Mouse (Mus musculus) MEL (cell line): Measurements from ENCODE around the gene Gm43552. TPM values are rescaled to one million over a fixed set of nuclear protein-coding genes. Genes with fewer than 3 reads are reported as not detected.
A peak's percentile ranks its signal among the peaks of the same experiment; 100 is the strongest.

ENCODE experiments used
- DNase-seq: peaks from one replicate; pipeline ENCODE4 v3.0.0; 2011; ENCODE audit warnings: low read depth, low spot score
- H3K27ac ChIP-seq: 2 replicates; pipeline ENCODE4 v1.5.1; 2012; ENCODE audit warnings: low read depth, mild to moderate bottlenecking, control low read depth, low read length, moderate library complexity; ENCODE audit not compliant: control insufficient read depth
- H3K27me3 ChIP-seq, 2 experiments: fragments of 150-350 bp in 1 of 2; sonication (generic) in 1 of 2; 2 replicates each; pipeline ENCODE4 v1.6.1; 2012; ENCODE audit warnings: low read length in 2 of 2, mild to moderate bottlenecking in 2 of 2, improper control_type of control experiment in 1 of 2, moderate library complexity in 1 of 2; ENCODE audit not compliant: insufficient read depth in 2 of 2, control insufficient read depth in 1 of 2
- H3K36me3 ChIP-seq, 2 experiments: 2 replicates each; pipeline ENCODE4 v1.6.1; 2012 to 2014; ENCODE audit warnings: low read length in 2 of 2, improper control_type of control experiment in 1 of 2, inconsistent platforms in 1 of 2, mild to moderate bottlenecking in 1 of 2; ENCODE audit not compliant: insufficient read depth in 2 of 2, control insufficient read depth in 1 of 2
- H3K4me1 ChIP-seq, 2 experiments: fragments of 150-350 bp in 1 of 2; sonication (generic) in 1 of 2; 2 replicates each; pipeline ENCODE4 v1.6.1; 2012; ENCODE audit warnings: low read length in 2 of 2, improper control_type of control experiment in 1 of 2, mild to moderate bottlenecking in 1 of 2; ENCODE audit not compliant: insufficient read depth in 2 of 2, control insufficient read depth in 1 of 2
- H3K4me3 ChIP-seq, 2 experiments: fragments of 150-350 bp in 1 of 2; sonication (generic) in 1 of 2; 2 replicates each; pipeline ENCODE4 v1.5.1; 2012; ENCODE audit warnings: low read depth in 2 of 2, low read length in 2 of 2, mild to moderate bottlenecking in 2 of 2, moderate library complexity in 2 of 2, control low read depth in 1 of 2, improper control_type of control experiment in 1 of 2; ENCODE audit not compliant: control insufficient read depth in 1 of 2, insufficient read depth in 1 of 2
- H3K79me2 ChIP-seq: 2 replicates; pipeline ENCODE4 v1.6.1; 2012; ENCODE audit warnings: mild to moderate bottlenecking, low read length, moderate library complexity; ENCODE audit not compliant: control insufficient read depth, poor library complexity, insufficient read depth
- H3K9ac ChIP-seq: 2 replicates; pipeline ENCODE4 v1.6.1; 2012; ENCODE audit warnings: low read depth, mild to moderate bottlenecking, control low read depth, low read length, moderate library complexity; ENCODE audit not compliant: control insufficient read depth, poor library complexity, severe bottlenecking
- H3K9me3 ChIP-seq: fragments of 150-350 bp; sonication (generic); replicated peaks from 2 replicates; pipeline ENCODE4 v1.6.1; 2012; ENCODE audit warnings: mild to moderate bottlenecking, low read length, improper control_type of control experiment, moderate library complexity; ENCODE audit not compliant: insufficient read depth
- BHLHE40 ChIP-seq: IDR thresholded peaks from 2 replicates; pipeline ENCODE4 v1.6.1; 2012; ENCODE audit warnings: low read depth, mild to moderate bottlenecking, inconsistent platforms, low read length, improper control_type of control experiment, borderline replicate concordance
- CHD1 ChIP-seq: IDR thresholded peaks from 2 replicates; pipeline ENCODE4 v1.6.1; 2012; ENCODE audit warnings: low read depth, mild to moderate bottlenecking, inconsistent platforms, low read length, improper control_type of control experiment
- E2F4 ChIP-seq: IDR thresholded peaks from 2 replicates; pipeline ENCODE4 v1.6.1; 2011; ENCODE audit warnings: low read depth, low read length, improper control_type of control experiment, borderline replicate concordance
- ETS1 ChIP-seq: IDR thresholded peaks from 2 replicates; pipeline ENCODE4 v1.6.1; 2012; ENCODE audit warnings: low read depth, mild to moderate bottlenecking, inconsistent platforms, low read length, improper control_type of control experiment, moderate library complexity
- GATA1 ChIP-seq: IDR thresholded peaks from 2 replicates; pipeline ENCODE4 v1.6.1; 2011; ENCODE audit warnings: low read depth, low read length, improper control_type of control experiment
- HCFC1 ChIP-seq: IDR thresholded peaks from 2 replicates; pipeline ENCODE4 v1.6.1; 2012; ENCODE audit warnings: low read depth, mild to moderate bottlenecking, inconsistent platforms, low read length, improper control_type of control experiment, moderate library complexity
- KAT2A ChIP-seq: conservative IDR thresholded peaks from 2 replicates; pipeline ENCODE4 v1.6.1; 2012; ENCODE audit warnings: low read depth, low read length, improper control_type of control experiment, inconsistent platforms
- MAX ChIP-seq: IDR thresholded peaks from 2 replicates; pipeline ENCODE4 v1.6.1; 2011; ENCODE audit warnings: low read length, improper control_type of control experiment
- MYC ChIP-seq: IDR thresholded peaks from 2 replicates; pipeline ENCODE4 v1.6.1; 2011; ENCODE audit warnings: low read depth, mild to moderate bottlenecking, low read length, improper control_type of control experiment, moderate library complexity
- SMC3 ChIP-seq: IDR thresholded peaks from 2 replicates; pipeline ENCODE4 v1.6.1; 2011; ENCODE audit warnings: low read depth, low read length, improper control_type of control experiment
- TBP ChIP-seq: IDR thresholded peaks from 2 replicates; pipeline ENCODE4 v1.8.0; 2011; ENCODE audit warnings: low read depth, low read length, improper control_type of control experiment
- TCF12 ChIP-seq: IDR thresholded peaks from 2 replicates; pipeline ENCODE4 v1.6.1; 2014; ENCODE audit warnings: low read depth, mild to moderate bottlenecking, inconsistent platforms, low read length, improper control_type of control experiment, moderate library complexity
- UBTF ChIP-seq: IDR thresholded peaks from 2 replicates; pipeline ENCODE4 v1.6.1; 2012; ENCODE audit warnings: low read depth, mild to moderate bottlenecking, inconsistent platforms, low read length, improper control_type of control experiment, moderate library complexity, borderline replicate concordance; ENCODE audit not compliant: insufficient read depth
- USF1 ChIP-seq: IDR thresholded peaks from 2 replicates; pipeline ENCODE4 v1.6.1; 2014; ENCODE audit warnings: low read depth, mild to moderate bottlenecking, inconsistent platforms, low read length, improper control_type of control experiment, moderate library complexity
- ZC3H11A ChIP-seq: IDR thresholded peaks from 2 replicates; pipeline ENCODE4 v1.6.1; 2012; ENCODE audit warnings: low read depth, mild to moderate bottlenecking, inconsistent platforms, low read length, improper control_type of control experiment
- ZKSCAN1 ChIP-seq: IDR thresholded peaks from 2 replicates; pipeline ENCODE4 v1.6.1; 2012; ENCODE audit warnings: low read depth, mild to moderate bottlenecking, inconsistent platforms, low read length, improper control_type of control experiment, moderate library complexity
- ZNF384 ChIP-seq: IDR thresholded peaks from 2 replicates; pipeline ENCODE4 v1.6.1; 2012; ENCODE audit warnings: low read depth, mild to moderate bottlenecking, inconsistent platforms, low read length, improper control_type of control experiment
- polyA plus RNA-seq, 2 experiments: library from polyadenylated mRNA; stranded (reverse) in 1 of 2; unstranded in 1 of 2; fragments of >175 nt in 1 of 2; fragments of >200 nt in 1 of 2; gene quantifications; 2 replicates each; pipeline versions ENCODE4 v1.2.1 to v1.2.4; 2012; ENCODE audit warnings: low replicate concordance in 2 of 2, low read depth in 1 of 2; ENCODE audit not compliant: insufficient read length in 2 of 2, insufficient read depth in 1 of 2, missing spikeins in 1 of 2
- total RNA-seq: library from RNA; depleted of rRNA; stranded (reverse); fragments of 300-350 nt; gene quantifications from 2 replicates; pipeline ENCODE4 v1.2.3, GENCODE M21; 2012; rRNA removed

The Gm43552 gene
- total and polyA plus RNA-seq, 3 experiments: 1.7 TPM; not detected in 2

GRCm38 (mm10) chr5:65387008-65387867 lies 105.4 kb downstream of the Gm43552 start (continued):
- no peak for TF ChIP-seq TCF12
- no peak for TF ChIP-seq ETS1
- no peak for TF ChIP-seq ZKSCAN1
- peak; percentile 8; the same call in 1 of the 2 replicates for TF ChIP-seq MYC
- TF ChIP-seq, all 39 proteins: peak for 10

- Histone ChIP-seq H3K36me3 (peaks cover 16 to 19% of the 10 kb centered on the region in 2 experiments), H3K4me3 (no peak overlapping the region), H3K4me1 (peaks cover 0 to 7% of the 10 kb centered on the region in 2 experiments; a peak in 1 of 4 replicates), H3K79me2 (peaks cover 18% of the 10 kb centered on the region), H3K27me3 (no peaks in the 10 kb centered on the region), H3K9me3 (no peaks in the 10 kb centered on the region), H3K27ac (no peak overlapping the region), H3K9ac (no peak overlapping the region)
- TF ChIP-seq ZNF384 (no peak), GATA1 (no peak), HCFC1 (no peak), BHLHE40 (no peak), TBP (no peak), ZC3H11A (no peak), MYC (no peak), USF1 (no peak), MAX (no peak), E2F4 (no peak), CHD1 (no peak), UBTF (no peak), KAT2A (no peak), SMC3 (no peak)
- DNase-seq: peak; percentile 20
Observed at GRCm38 (mm10) chr5:65385704-65386103, 106.9 kb downstream of the Gm43552 start.

Other genes starting within 250 kb of the Gm43552 start
- 50.2 and 50.6 TPM in 2 replicates for gene Rfc1, start 157.2 kb downstream of the Gm43552 start, total RNA-seq
- gene Rfc1, start 157.2 kb downstream of the Gm43552 start, polyA plus RNA-seq: 1,000 to 10,000 TPM in 1 of 2 experiments, 10 to 100 TPM in 1; 51.5 to 2,723 TPM
- gene Klb, start 144.5 kb downstream of the Gm43552 start, total RNA-seq: not detected in 2 replicates
- under 1 TPM in 1 of 2 experiments, not detected in 1; 0.04 TPM for gene Klb, start 144.5 kb downstream of the Gm43552 start, polyA plus RNA-seq
- gene Rpl9, start 101.4 kb downstream of the Gm43552 start, total RNA-seq: 2,063 and 2,181 TPM in 2 replicates
- gene Rpl9, start 101.4 kb downstream of the Gm43552 start, polyA plus RNA-seq: 1,000 to 10,000 TPM in 1 of 2 experiments, not detected in 1; 1,251 TPM
- gene Lias, start 101.3 kb downstream of the Gm43552 start, total RNA-seq: 52.4 and 55.3 TPM in 2 replicates
- 10 to 100 TPM in 1 of 2 experiments, not detected in 1; 47.1 TPM for gene Lias, start 101.3 kb downstream of the Gm43552 start, polyA plus RNA-seq
- gene Ugdh, start 56.9 kb downstream of the Gm43552 start, total RNA-seq: 9.5 and 10.2 TPM in 2 replicates
- 10 to 100 TPM in 1 of 2 experiments, not detected in 1; 31.3 TPM for gene Ugdh, start 56.9 kb downstream of the Gm43552 start, polyA plus RNA-seq
- gene Smim14, start 44.4 kb upstream of the Gm43552 start, total RNA-seq: 17.9 and 18.8 TPM in 2 replicates
- gene Smim14, start 44.4 kb upstream of the Gm43552 start, polyA plus RNA-seq: 10 to 100 TPM in 1 of 2 experiments, not detected in 1; 29.8 TPM
- gene Ube2k, start 44.4 kb upstream of the Gm43552 start, total RNA-seq: 52.9 and 65.5 TPM in 2 replicates
- 100 to 1,000 TPM in 1 of 2 experiments, not detected in 1; 231 TPM for gene Ube2k, start 44.4 kb upstream of the Gm43552 start, polyA plus RNA-seq
- gene Pds5a, start 205.4 kb upstream of the Gm43552 start, total RNA-seq: 87.3 and 99.6 TPM in 2 replicates
- gene Pds5a, start 205.4 kb upstream of the Gm43552 start, polyA plus RNA-seq: 100 to 1,000 TPM in 1 of 2 experiments, 10 to 100 TPM in 1; 88.0 to 188 TPM